ENCODE assay signal across 9 mouse cellular contexts in genomic region chr19:58455496-58456061, GRCm38 (mm10). TPM values are rescaled to one million over a fixed set of nuclear protein-coding genes. Genes with fewer than 3 reads are reported as not detected.
DNase-seq lines count a peak whose midpoint lies in the region.
"Had no signal": no experiment of that assay in that cellular context is flagged by ENCODE, and none has a peak within 500 bp of the region (broad histone marks: within the 10 kb centered on the region; RNA-seq: fewer than 3 reads in every experiment).

Gene Gfra1, minus strand, starts transcription at chr19:58455909.

- intact Hi-C loops in left cerebral cortex, postnatal 10 days (cut with DNase I): loop anchor here (10.0 kb wide), 1 partner anchor 141 kb away; no protein-coding TSS in a partner anchor

- peak within 1 kb of the TSS; percentile 82 for H3K4me3 ChIP-seq in megakaryocyte, embryonic 14.5 days (replicated peaks)

- peaks cover 80% of the 10 kb centered on the region for H3K27me3 ChIP-seq in megakaryocyte, embryonic 14.5 days (replicated peaks)
- no peaks in the 10 kb centered on the region for H3K27me3 ChIP-seq in splenic B cell, adult 2 months (ENCODE audit: control insufficient read depth, insufficient read depth, low read length, poor library complexity, severe bottlenecking)

- peaks cover 11% of the 10 kb centered on the region; the same call in 1 of the 2 replicates for H3K9me3 ChIP-seq in megakaryocyte, embryonic 14.5 days

- peak; percentile 29 for DNase-seq in kidney, adult 18-20 months
- no peak for DNase-seq in kidney, adult 11 months
- peak; percentile 45 for DNase-seq in embryo, embryonic 11.5 days (ENCODE audit: low read depth, low spot score)
- peak in 1 of 2 experiments; percentile 60 for DNase-seq in gastrocnemius, postnatal 4 days (ENCODE audit: low spot score in 2 of 2)
- peak; percentile 25 for DNase-seq in induced T-regulatory cell, adult 2 months (ENCODE audit: low read depth)
- peak; percentile 53 to 78 for DNase-seq in left cerebral cortex, postnatal 10 days (ENCODE audit: extremely low spot score in 1 of 2, low spot score in 2 of 2)
- peak; percentile 50 for DNase-seq in splenic B cell, adult 2 months (ENCODE audit: low read depth, low spot score)

- no peaks in the 10 kb centered on the region for H3K36me3 ChIP-seq in megakaryocyte, embryonic 14.5 days (replicated peaks; ENCODE audit: low read length)
- H3K36me3 ChIP-seq in splenic B cell, adult 2 months (ENCODE audit: control insufficient read depth, insufficient read depth, low read length, poor library complexity, severe bottlenecking): no peaks in the 10 kb centered on the region

- H3K4me1 ChIP-seq in megakaryocyte, embryonic 14.5 days: peaks cover 31% of the 10 kb centered on the region

RNA-seq across cellular contexts. Expression of gene Gfra1, which starts in this region (rescaled TPM):
- 10 to 100 TPM; 12.5 to 13.9 TPM for total RNA-seq in gastrocnemius, postnatal 4 days (2021)
- 10 to 100 TPM; 19.8 to 24.0 TPM for total RNA-seq in left cerebral cortex, postnatal 10 days (2021)
- not detected in 2 replicates for polyA plus RNA-seq in megakaryocyte, embryonic 14.5 days (2012; ENCODE audit: insufficient read depth, low replicate concordance)
- total RNA-seq: MEL had no signal
